Mouse (Mus musculus): ENCODE data around the gene Defb9.
"Not testable (repeated sequence)": the region's sequence is repeated elsewhere in the genome, so short reads cannot be mapped to it uniquely, and the experiment has no call there.

The Defb9 gene

GRCm38 (mm10) chr8:21885321-21885720 is at the start of gene Defb9:
Gene Defb9, minus strand, starts transcription at chr8:21885421.
- not testable (repeated sequence) for DNase-seq

DNA sequence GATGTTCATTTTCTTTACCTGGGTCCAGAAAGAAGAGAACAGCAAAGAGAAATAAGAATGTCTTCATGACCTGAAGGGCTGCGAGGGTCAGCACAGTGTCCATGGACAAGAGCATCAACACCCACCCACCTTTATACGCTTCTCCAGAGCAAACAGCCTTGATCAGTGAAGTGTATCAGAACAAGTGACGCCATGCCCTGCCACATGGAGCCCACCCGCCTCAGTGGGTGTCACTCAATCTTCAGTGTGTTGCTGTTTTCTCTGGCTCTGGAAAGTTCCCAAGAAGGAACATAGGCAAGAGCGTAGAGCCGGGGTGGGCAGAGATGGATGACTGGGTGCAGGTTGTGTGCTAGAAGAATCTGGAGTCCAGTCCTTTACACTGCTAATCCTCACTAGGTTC is 47.4 kb upstream of the Defb9 start, which contains the start of gene Defb15:
Gene Defb15 (minus strand): TSS at position 101 of the 400 bp plus-strand sequence.
- DNase-seq: no peak

DNA sequence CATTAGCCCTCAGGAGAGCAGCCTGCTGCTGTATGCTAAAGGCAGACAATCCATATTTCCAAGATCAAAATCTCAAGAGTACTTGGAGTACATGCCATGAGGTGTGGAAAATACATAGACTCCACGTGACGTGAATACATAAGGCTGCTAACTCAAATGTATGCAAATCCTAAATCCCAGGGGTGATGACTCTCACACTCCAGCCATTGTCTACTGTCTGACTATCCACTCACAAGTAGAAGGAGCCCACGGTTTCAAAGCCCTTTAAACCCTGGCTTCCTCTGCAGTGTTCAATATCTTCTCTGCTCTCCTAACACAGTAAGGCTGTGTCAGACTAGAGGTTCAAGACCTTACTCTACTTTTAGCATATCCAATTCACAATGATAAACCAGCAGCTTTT is 45.5 kb upstream of the Defb9 start:
- DNase-seq: not testable (repeated sequence)

DNA sequence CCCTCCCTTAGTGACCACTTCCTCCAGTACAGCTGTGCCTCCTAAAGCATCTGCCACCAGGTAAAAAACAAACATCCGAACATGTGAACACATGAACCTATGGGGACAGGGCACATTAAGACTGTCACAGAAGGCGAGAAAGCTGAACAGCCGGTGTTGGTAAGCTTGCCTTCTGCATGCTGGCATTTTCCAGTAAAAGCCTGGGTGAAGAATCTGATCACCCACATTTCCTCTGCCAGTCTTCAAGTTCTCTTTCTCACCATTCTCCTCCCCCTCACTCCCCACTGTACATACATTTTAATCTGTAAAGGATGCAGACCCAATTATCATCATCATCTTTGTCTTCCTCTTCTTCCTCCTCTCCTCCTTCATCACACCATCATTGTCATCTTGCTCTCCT is 30.4 kb upstream of the Defb9 start:
- no peak for DNase-seq

DNA sequence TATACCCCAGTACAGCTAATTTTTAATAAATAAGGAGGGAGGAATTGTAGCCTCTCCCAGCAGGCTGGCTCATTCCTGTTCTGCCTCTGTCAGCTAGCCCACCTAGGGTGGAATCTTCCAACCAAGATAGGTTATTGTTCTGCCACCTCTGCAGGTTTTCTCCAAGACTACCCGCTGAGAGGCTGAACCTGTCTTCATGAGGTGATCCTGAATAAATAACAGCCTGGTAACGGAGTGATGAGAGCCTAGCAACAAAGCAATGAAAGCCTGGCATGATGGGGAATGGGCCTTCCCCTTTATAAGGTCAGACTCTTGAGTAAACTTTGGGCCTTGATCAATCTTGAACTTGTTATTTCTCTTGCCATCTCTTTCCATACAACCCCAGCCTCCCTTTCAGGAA is 27.3 kb upstream of the Defb9 start:
- no peak for DNase-seq

DNA sequence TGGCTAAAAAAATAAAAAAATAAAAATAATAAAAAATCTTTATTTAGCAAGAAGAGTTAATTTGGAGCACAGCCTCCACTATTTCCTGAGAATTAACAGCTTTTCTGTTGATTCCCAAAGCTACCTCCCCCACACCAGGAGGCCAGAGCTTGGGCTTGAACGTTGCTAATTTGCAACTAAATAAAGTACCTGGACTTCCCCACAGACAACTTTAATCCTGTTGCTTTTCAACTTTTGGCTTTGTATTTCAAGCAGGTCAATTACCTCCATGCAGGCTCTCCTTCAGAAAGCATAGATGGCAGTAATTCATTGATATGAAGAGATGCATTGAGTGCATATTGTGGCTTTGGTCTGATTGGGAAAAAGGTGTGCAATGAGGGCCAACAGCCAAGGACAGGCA is 26.7 kb upstream of the Defb9 start:
- DNase-seq: no peak

- not testable (repeated sequence) for DNase-seq
These were observed 21.1 kb upstream of the Defb9 start, which contains the start of gene Defb11 for GRCm38 (mm10) chr8:21906290-21906689. Gene Defb11, minus strand, starts transcription at chr8:21906412.

- not testable (repeated sequence) for DNase-seq
These were observed 26.6 kb downstream of the Defb9 start, which contains the start of gene Defb10 for GRCm38 (mm10) chr8:21858586-21858985. Gene Defb10, plus strand, starts transcription at chr8:21858901.

Data from thymus, postnatal 14 days (tissue).